In genomic region chr11:33744429-33744828, GRCm38 (mm10) we compare ENCODE assay signal across 11 mouse cellular contexts.
DNase-seq lines count a peak whose midpoint lies in the region; TF ChIP-seq lines count a peak whose summit lies in the region.
"Had no signal": no experiment of that assay in that cellular context is flagged by ENCODE, and none has a peak within 500 bp of the region (broad histone marks: within the 10 kb centered on the region; RNA-seq: fewer than 3 reads in every experiment).

No protein-coding gene starts in this region.

- DNase-seq in kidney, adult 2 months = peak; percentile 4
- no peak for DNase-seq in kidney, postnatal 10 days
- peak; percentile 25 for DNase-seq in CD4-positive helper T cell, adult 2 months (ENCODE audit: low read depth, low spot score)
- peak; percentile 87 for DNase-seq in brain, adult 2 months (ENCODE audit: low read depth, low spot score)
- peak; percentile 84 for DNase-seq in lung, postnatal 36 days
- DNase-seq in B cell, adult 2 months = no peak
- DNase-seq in kidney, postnatal 4 days = no peak
- DNase-seq in layer of hippocampus, postnatal 14 days (ENCODE audit: low spot score in 2 of 2) = no peak
- DNase-seq: cerebellum, adult 11-12 months; left cerebral cortex, postnatal 4 days had no signal

- no peaks in the 10 kb centered on the region for H3K27me3 ChIP-seq in kidney, adult 2 months (replicated peaks; ENCODE audit: control insufficient read depth, insufficient read depth, low read length)
- H3K27me3 ChIP-seq: Patski had no signal

- no peak overlapping the region for H3K4me3 ChIP-seq in kidney, adult 2 months (ENCODE audit: insufficient read depth, low read depth, low read length)

- no peak for TF ChIP-seq CTCF in kidney, adult 2 months (conservative IDR thresholded peaks at IDR 0.05; ENCODE audit: insufficient read depth, insufficient read length, low read depth, low read length)

- H3K27ac ChIP-seq in kidney, adult 2 months (ENCODE audit: insufficient read depth, low read depth, low read length) = no peak overlapping the region

- WGBS in kidney, adult 2 months = 31% methylated on average over 7 of the region's 7 CpGs

- H3K36me3 ChIP-seq in kidney, adult 2 months (ENCODE audit: control insufficient read depth, insufficient read depth, low read length) = no peaks in the 10 kb centered on the region

- TF ChIP-seq POLR2A in kidney, adult 2 months (IDR thresholded peaks at IDR 0.05; ENCODE audit: low read depth, low read length) = no peak

- no peaks in the 10 kb centered on the region for H3K4me1 ChIP-seq in kidney, adult 2 months (ENCODE audit: control insufficient read depth, insufficient read depth, low read length)

Comparison
In these comparisons a context has a peak if more than half of its experiments do, and no peak if none do; other contexts are left out.
1. DNase-seq: peak in kidney, adult 2 months (single experiment), CD4-positive helper T cell, adult 2 months (single experiment), brain, adult 2 months (single experiment) and lung, postnatal 36 days (single experiment); none in kidney, postnatal 10 days (single experiment), B cell, adult 2 months (0 of 2), kidney, postnatal 4 days (0 of 2) and layer of hippocampus, postnatal 14 days (0 of 2).